Mouse (Mus musculus) brown adipose tissue, adult 24 weeks (tissue): ENCODE measurements around the gene Rpa1. TPM values are rescaled to one million over a fixed set of nuclear protein-coding genes. Genes with fewer than 3 reads are reported as not detected.
"Not testable (repeated sequence)": the region's sequence is repeated elsewhere in the genome, so short reads cannot be mapped to it uniquely, and the experiment has no call there.

Source experiments
- H3K27ac ChIP-seq: fragments of 200-500 bp; replicated peaks from 2 replicates; pipeline ENCODE4 v1.5.1; 2012; ENCODE audit warnings: low read depth, mild to moderate bottlenecking, low read length
- H3K4me1 ChIP-seq: fragments of 200-500 bp; 2 replicates; pipeline ENCODE4 v1.6.1; 2012; ENCODE audit warnings: low read length, mixed read lengths; ENCODE audit not compliant: control insufficient read depth, insufficient read depth, insufficient read length
- H3K4me3 ChIP-seq: fragments of 200-500 bp; 2 replicates; pipeline ENCODE4 v1.5.1; 2012; ENCODE audit warnings: low read depth, mild to moderate bottlenecking, low read length, moderate library complexity; ENCODE audit not compliant: insufficient read depth
- polyA plus RNA-seq: library from polyadenylated mRNA; stranded (reverse); fragments of >200 nt; gene quantifications from 2 replicates; pipeline ENCODE4 v1.2.4, GENCODE M21; 2012; ENCODE audit not compliant: missing spikeins, insufficient read depth, insufficient read length

Rpa1 gene
- polyA plus RNA-seq, 1 experiment = 24.7 TPM

DNA sequence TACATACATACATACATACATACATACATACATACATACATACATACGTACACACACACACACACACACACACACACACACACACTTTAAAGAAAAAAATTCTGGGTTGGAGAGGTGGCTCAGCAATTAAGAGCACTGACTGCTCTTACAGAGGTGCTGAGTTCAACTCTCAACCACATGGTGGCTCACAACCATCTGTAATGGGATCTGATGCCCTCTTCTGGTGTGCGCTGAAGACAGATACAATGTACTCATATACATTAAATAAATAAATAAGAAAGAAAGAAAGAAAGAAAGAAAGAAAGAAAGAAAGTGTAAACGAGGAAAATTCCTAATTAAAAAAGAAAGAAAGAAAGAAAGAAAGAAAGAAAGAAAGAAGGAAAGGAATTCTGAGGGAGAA is 64.3 kb downstream of the Rpa1 start:
- not testable (repeated sequence) for H3K27ac ChIP-seq, H3K4me1 ChIP-seq, H3K4me3 ChIP-seq

DNA sequence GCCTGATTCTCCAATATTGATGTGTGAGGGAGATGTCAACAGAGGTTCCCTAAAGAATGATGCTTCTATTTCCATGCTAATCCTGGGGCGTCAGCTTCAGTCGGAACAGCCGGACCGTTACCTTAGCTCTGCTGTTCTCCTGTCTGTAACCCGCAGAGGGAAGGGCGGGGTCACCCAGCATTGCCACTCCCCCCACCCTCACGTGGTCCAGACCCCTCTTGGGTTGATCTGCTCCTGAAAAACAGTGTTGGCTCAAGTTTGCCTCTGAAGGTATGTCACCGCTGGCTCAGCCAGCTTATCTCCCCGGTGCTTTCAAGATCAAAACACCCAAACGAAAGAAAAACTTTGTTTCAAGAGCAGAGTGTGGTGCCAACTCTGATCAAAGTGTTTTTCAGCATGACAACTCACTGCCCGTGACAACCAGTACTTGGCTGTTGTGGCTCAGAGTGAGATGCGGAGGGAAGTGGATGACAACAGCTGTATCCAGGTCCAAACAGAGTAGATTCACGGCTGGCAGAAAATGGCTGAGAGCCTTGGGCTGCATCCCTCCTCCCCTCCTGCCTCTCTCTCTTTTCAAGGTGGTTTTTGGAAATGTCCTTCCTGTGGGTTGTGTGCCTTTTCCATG is 65.5 kb downstream of the Rpa1 start:
- H3K27ac ChIP-seq = no peak overlapping the region
- H3K4me3 ChIP-seq = no peak overlapping the region; the same call in 1 of the 2 replicates
- H3K4me1 ChIP-seq = 0 out of 2 replicates have a peak, but pooled peaks cover 2% of the 10 kb centered on the region

DNA sequence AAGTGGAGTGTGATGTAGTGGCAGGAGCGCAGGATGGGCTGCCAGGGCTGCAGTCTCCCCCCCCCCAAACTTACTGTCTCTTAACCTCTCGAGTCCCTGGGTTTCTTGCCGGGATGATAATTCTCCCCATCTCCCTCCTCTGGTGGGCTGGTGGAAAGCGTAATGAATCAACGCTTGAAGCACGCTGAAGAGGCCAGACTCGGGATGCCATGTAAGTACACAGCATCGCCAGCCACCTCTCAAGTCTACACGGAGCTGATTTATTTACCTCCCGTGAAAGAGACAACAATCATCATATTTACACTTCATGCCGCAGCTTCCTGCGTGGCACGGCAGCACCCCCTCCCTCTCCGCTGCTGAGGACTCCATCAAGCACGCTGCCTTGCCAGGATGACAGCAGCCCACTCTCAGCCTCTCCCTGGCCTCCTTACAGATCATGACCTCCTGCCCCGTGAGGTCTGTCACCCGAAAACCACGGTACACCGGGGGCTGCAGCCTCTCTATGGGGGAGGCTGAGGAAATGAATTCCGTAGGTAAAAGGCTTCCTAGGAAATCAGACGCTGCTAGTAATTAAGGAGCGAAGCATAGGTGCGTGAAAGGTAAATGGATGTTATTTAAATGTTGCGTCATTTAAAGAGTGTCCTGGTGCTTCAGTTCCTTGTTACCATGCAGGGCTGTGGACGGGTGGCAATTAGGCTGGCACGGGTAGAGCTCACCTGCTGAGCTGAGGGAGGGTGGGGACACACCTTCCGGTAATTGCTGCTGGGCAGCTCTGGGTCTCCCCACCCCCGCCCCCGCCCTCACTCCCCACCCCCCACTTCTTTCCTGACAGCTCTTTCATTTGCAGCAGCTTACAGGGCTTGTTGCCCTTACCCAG is 66.5 kb downstream of the Rpa1 start:
- no peak overlapping the region for H3K4me3 ChIP-seq
- 0 out of 2 replicates have a peak, but pooled peaks cover 2% of the 10 kb centered on the region for H3K4me1 ChIP-seq
- H3K27ac ChIP-seq = no peak overlapping the region

DNA sequence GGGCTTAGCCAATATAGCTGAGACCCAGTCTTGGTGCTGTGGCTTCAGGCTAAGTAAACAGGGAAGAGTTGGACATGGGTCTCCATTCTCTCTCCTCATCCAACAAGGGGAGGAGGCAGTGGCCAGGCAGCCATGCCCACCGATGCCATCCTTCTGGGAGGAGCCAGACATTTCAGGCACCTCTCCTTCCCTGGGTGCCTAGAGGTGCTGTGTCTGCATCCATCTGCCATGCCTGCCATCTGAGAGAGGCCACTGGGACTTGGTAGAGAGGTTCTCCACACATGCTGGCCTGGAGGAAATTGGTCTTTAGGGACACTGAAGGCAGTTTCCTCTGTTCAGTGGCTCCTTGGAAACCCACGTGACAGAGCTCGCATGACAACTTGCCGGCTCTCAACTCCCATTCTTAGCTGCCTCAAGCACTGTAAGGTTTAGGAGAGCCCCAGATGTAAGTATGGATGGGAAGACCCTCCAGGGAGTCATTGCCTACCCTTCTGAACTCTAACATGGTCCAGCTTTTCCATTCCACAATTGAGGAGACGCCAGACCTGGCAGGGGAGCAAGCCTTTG is 67.6 kb downstream of the Rpa1 start:
- Histone ChIP-seq H3K4me1 (0 out of 2 replicates have a peak, but pooled peaks cover 2% of the 10 kb centered on the region), H3K4me3 (no peak overlapping the region), H3K27ac (no peak overlapping the region)

DNA sequence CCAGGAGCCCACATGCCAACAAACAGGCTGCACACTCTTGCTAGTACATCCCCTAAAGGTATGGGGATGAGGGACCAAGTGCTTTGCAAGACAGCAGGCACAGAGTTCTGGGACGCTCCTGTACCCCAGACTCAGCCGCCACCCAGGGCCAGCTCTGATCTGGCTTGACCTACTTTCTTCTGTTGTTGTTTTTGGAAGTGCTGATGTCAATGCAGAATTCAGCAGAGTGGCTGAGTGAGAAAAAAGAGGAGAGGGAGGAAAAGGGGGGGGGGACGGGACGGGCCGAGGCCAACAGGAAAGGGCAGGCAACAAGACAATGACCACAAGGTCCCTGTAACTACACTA is 68.1 kb downstream of the Rpa1 start:
- H3K27ac ChIP-seq = no peak overlapping the region
- H3K4me1 ChIP-seq = 0 out of 2 replicates have a peak, but pooled peaks cover 2% of the 10 kb centered on the region
- H3K4me3 ChIP-seq = no peak overlapping the region

DNA sequence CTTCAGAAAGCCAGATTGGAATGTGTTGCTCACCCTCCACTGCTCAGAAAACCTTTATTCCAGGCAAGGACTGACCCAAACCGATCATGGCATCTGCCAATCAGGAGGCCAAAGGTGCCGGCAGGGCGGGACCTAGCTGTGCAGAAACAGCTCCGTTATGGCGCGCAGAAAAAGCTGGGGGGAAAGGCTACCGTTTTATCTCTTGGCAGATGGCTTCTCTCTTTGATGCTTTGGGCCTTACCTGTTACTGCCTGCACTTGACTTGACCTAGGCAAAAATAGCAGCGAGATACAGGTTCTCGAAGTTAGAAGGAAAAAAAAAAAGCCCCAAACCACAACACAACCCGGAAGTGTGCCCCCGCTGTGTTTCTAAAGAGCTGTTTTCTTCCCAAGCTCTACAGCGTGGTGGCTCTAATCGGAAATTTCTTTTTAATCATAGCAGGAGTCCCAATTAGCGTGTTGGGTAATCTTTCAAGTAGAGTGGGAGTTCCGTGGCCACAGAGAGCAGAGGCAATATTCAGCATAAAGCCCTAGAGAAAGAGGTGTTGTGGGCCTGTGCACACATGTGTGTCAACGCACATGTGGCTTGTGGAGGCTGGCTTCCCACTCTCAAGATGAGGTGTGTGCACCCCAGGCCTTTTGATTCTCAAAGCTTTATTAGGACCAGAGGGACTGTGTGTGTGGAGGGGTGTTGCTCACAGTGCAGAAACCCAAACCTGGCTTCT is 68.6 kb downstream of the Rpa1 start:
- Histone ChIP-seq H3K27ac (no peak overlapping the region), H3K4me1 (0 out of 2 replicates have a peak, but pooled peaks cover 2% of the 10 kb centered on the region)

DNA sequence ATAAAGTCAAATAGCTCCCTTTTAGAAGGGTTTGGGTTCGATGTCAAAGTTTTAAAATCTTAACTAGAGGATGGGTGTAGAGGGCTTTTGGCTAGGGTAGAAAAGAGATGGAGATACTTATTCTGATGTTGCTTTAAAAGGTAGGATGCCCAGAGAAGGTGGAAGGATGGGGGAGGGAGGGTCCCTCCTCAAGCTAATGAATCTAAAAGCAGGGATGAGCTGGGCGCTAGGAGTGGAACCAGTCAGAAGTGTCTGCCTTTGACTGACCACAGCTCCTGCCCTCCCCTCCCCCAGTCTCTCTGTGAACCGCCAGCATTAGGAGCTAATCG is 69.1 kb downstream of the Rpa1 start:
- H3K27ac ChIP-seq = no peak overlapping the region
- H3K4me3 ChIP-seq = peak overlapping the region; percentile 39
- H3K4me1 ChIP-seq = 0 out of 2 replicates have a peak, but pooled peaks cover 2% of the 10 kb centered on the region

More for the DNA sequence above, 68.6 kb downstream of the Rpa1 start:
- H3K4me3 ChIP-seq = peak overlapping the region; percentile 39

DNA sequence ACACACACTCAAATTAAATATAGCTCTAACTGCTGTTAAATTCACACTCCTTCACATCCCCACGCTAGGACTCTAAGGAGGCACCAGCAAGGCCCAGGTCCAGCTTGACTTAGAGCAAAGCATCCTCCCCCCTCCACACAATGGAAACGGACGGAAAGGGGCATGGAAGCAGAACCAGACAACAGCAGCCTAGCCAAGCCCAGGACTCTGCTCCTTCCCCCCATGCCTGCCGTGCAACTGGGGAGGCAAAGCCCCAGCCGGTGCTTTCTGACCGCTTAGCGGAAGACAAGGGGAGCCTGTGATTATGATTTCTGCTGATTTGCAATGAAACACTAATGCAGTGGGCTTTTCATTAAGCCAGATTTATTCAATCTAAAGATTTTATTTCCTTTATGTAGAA is 70.0 kb downstream of the Rpa1 start:
- no peak overlapping the region for H3K27ac ChIP-seq
- no peak overlapping the region for H3K4me3 ChIP-seq
- H3K4me1 ChIP-seq = 0 out of 2 replicates have a peak, but pooled peaks cover 2% of the 10 kb centered on the region

DNA sequence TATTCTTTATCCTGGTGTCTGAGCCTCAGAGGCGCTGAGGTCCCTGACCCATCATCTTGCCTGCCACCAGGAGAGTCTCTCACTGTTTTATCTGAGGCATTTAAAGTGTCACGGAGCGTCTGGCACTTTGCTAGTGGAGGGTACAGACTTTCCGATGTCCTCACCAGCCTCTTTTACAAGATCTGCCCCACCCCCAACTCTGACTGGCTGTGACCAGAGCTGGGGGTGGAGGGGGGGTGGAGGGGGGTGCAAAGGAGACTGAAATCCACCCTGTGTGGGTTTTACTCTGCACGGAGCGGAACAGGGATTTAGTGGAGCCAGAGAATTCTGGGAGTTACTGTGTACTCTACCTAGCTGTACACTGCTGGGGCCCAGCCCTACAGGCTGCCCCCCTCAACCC is 73.1 kb downstream of the Rpa1 start:
- Histone ChIP-seq H3K27ac (no peak overlapping the region), H3K4me3 (no peak overlapping the region), H3K4me1 (no peaks in the 10 kb centered on the region)

DNA sequence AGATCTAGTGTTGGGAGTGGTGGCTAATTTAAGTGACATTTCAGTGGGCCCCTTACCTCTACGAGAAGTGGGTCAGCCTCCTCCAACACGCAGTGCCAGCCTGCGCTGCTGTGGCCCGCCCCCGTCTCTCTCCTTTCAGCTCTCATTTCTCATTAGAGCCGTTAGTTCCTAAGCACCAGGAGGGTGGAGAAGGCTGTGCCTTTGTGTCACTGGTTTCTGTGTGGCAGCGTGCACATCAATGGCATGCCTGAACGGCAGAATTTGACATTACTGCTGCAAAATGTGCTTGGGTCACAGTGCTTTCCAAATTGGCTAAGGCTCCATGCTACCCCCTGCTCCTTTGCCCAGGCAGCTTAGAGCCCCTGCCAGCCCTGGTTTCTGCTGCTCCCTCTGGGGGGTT is 74.7 kb downstream of the Rpa1 start:
- Histone ChIP-seq H3K27ac (no peak overlapping the region), H3K4me3 (no peak overlapping the region), H3K4me1 (peaks cover 6% of the 10 kb centered on the region)

DNA sequence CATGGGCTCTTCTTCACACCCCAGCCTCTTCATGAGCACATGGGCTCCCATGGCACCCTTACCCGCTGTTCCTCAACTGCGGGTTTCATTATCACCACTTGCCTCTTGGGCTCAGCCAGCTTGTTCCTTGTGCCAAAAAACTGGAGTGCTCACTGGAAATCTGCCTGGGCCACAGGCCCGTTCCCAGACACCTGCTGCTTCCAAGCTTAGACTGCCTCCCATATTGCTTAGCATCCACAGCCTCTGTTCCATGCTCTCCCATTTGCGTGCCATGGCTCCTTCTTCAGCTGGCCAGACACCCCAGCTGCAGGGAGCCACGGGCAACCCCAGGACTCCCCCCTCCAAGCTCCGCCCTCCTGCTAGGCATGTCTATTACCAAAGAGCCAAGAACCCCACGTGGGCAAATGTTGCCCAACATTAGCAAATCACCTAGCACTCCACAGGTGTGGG is 77.1 kb downstream of the Rpa1 start:
- Histone ChIP-seq H3K27ac (no peak overlapping the region), H3K4me3 (no peak overlapping the region), H3K4me1 (peaks cover 11% of the 10 kb centered on the region)

DNA sequence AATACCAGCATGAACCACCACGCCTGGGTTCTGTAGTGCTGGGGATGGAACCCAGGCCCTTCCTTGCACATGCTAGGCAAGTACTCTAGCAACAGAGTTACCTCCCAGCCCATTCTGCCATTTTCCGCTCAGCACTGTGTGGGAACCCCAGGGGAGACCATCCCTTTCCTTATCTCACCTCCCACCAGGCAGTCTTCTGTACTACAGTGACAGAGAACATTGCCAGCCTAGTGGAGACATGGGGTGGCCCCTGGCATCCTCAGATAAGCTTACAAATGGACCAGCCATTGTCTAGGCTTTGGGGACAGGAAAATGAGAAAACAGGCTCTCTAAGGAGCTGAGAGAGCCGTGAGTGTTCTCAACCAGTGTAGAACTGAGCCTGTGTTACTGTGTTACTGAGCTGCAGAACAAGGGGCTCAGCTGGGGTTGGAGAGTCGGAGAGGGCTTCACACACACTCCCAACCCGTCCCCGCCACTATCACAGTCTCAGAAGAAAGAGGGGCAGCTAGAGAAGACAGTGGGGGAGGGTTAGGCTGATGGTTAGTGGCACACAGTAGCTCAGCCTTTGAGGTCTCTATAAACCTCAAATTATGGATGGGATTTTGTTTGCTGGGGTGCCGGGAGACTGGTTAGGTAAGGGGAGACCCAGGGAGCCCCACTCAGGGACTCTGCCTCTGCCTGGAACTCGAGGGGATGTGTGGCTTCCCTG is 77.7 kb downstream of the Rpa1 start:
- H3K27ac ChIP-seq = no peak overlapping the region
- H3K4me3 ChIP-seq = no peak overlapping the region
- H3K4me1 ChIP-seq = peaks cover 11% of the 10 kb centered on the region

DNA sequence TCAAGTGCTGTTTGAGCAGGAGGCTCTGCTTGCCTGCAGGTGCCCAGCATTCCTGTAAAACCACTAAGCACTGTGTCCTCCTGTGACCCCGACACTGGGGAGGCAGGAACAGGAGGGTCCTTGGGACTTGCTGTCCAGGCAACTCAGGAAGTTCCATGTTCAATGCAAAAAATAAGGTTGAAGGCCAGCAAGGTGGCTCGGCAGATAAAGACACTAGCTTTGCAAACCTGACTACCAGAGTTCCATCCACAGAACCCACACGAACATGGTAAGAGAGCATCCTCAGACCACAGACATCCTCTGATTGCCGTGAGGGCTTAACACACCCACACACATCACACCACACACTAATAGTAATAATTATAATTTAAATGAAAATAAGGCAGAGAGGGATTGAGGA is 78.9 kb downstream of the Rpa1 start:
- peak overlapping the region; percentile 32; the same call in 1 of the 2 replicates for H3K27ac ChIP-seq
- H3K4me1 ChIP-seq = peaks cover 11% of the 10 kb centered on the region
- H3K4me3 ChIP-seq = no peak overlapping the region

DNA sequence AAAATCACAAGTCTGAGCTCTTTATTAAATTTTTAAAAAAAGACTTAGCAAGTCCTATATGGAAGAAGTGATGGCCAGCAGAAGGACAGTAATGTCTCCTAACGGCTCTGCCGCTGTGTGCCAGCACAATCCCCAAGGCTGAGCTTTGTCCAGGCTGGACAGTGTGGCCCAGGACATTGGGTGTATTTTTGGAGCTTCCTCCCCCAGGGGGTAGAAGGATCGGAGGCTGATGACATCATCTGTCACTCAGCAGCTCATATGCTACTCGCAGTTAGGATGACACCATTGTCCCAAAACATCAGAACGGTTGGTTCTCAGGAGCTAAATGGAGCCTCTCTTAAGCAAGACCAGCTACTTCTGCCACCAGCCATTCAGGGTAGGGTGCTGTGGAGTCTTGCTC is 79.6 kb downstream of the Rpa1 start:
- Histone ChIP-seq H3K27ac (peak overlapping the region; percentile 63), H3K4me3 (no peak overlapping the region), H3K4me1 (peaks cover 11% of the 10 kb centered on the region)
